Mouse (Mus musculus) hindbrain, embryonic 12.5 days (tissue): ENCODE measurements around the gene Slc35f6. TPM values are rescaled to one million over a fixed set of nuclear protein-coding genes. Genes with fewer than 3 reads are reported as not detected.
A peak's percentile ranks its signal among the peaks of the same experiment; 100 is the strongest.

ENCODE experiments used
- ATAC-seq: fragments of 200-750 bp; cut with Nextera tagmentation; 2 replicates; pipeline ENCODE4 v1.8.0; 2017; ENCODE audit warnings: moderate TSS enrichment; ENCODE audit not compliant: low FRiP score
- H3K27ac ChIP-seq: fragments of 300-500 bp; sonication (generic); 2 replicates; pipeline ENCODE4 v1.5.1; 2016; ENCODE audit warnings: mild to moderate bottlenecking
- H3K27me3 ChIP-seq: fragments of 300-500 bp; sonication (generic); 2 replicates; pipeline ENCODE4 v1.6.1; 2016; ENCODE audit warnings: mild to moderate bottlenecking
- H3K36me3 ChIP-seq: fragments of 300-500 bp; sonication (generic); 2 replicates; pipeline ENCODE4 v1.6.1; 2016; ENCODE audit warnings: mild to moderate bottlenecking
- H3K4me1 ChIP-seq: fragments of 300-500 bp; sonication (generic); 2 replicates; pipeline ENCODE4 v1.6.1; 2016
- H3K4me2 ChIP-seq: fragments of 300-500 bp; sonication (generic); replicated peaks from 2 replicates; pipeline ENCODE4 v1.6.1; 2016; ENCODE audit warnings: mild to moderate bottlenecking
- H3K4me3 ChIP-seq: fragments of 300-500 bp; sonication (generic); 2 replicates; pipeline ENCODE4 v1.5.1; 2016; ENCODE audit warnings: mild to moderate bottlenecking
- H3K9ac ChIP-seq: fragments of 300-500 bp; sonication (generic); 2 replicates; pipeline ENCODE4 v1.6.1; 2016; ENCODE audit warnings: mild to moderate bottlenecking, moderate library complexity
- H3K9me3 ChIP-seq: fragments of 300-500 bp; sonication (generic); replicated peaks from 2 replicates; pipeline ENCODE4 v1.6.1; 2016; ENCODE audit warnings: mild to moderate bottlenecking
- whole genome bisulfite sequencing: fragments of 180-500 bp; shearing (Covaris S2); methylation state at CpG from one replicate; pipeline ENCODE4 v1.1.7; 2016; 5-methylcytosine and 5-hydroxymethylcytosine counted together
- polyA plus RNA-seq: library from polyadenylated mRNA; unstranded; fragments of >200 nt; fragmentation: Nextera tagmentation; extraction: Ambion mirVana; gene quantifications from 2 replicates; pipeline ENCODE4 v1.2.1, GENCODE M21; 2016

Slc35f6 gene
- polyA plus RNA-seq, 1 experiment from 2014 or later = 28.2 TPM

DNA sequence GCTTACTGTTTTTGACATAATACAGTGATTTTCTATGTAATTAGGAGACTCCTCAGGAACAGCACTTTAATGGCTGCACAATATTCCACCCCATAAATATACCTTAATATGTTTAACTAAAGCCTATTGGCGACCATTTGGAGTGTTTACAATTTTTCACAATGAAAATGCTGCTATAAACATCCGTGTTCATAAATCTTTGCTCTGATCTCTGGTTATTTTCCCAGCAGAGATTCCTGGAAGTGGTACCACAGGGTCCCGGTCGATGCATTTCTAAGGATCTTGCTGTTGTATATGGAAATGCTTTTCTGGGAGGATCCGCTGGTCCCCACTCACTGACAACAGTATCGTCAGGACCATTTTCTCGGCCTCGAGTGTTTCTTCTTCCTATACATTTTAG, 34.5 kb upstream of the Slc35f6 start:
- H3K4me1 ChIP-seq = peaks cover 14% of the 10 kb centered on the region; the same call in 1 of the 2 replicates
- ATAC-seq = no peak
- no peak overlapping the region for H3K4me2 ChIP-seq
- H3K4me3 ChIP-seq = no peak overlapping the region
- H3K27ac ChIP-seq = no peak overlapping the region
- peaks cover 2% of the 10 kb centered on the region; the same call in 1 of the 2 replicates for H3K27me3 ChIP-seq
- no peaks in the 10 kb centered on the region for H3K9me3 ChIP-seq
- H3K9ac ChIP-seq = no peak overlapping the region
- 89% methylated on average over 8 of the region's 8 CpGs for WGBS
- H3K36me3 ChIP-seq = no peaks in the 10 kb centered on the region

DNA sequence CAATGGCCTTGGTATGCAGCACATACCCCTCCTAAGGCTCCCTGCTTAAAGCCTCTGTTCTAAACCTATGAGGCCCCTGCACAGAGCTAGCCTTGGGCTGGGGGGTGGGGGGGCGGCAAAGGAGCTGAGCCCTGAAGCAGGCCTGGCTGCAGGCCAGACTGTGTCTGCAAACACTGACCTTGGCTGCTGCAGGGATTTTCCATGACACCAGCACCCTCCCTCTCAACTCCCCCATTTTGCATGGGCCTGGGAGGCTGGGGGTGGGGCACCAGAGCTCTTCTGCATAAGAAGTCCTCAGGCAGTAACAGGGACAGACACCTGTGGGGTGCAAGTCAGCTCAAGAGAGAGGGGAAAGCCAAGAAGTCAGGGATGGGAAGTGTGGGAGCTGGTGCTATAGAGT, 33.5 kb upstream of the Slc35f6 start:
- Histone ChIP-seq H3K4me3 (no peak overlapping the region), H3K27ac (no peak overlapping the region), H3K36me3 (no peaks in the 10 kb centered on the region), H3K27me3 (peaks cover 8% of the 10 kb centered on the region; the same call in 1 of the 2 replicates), H3K4me2 (no peak overlapping the region), H3K4me1 (peaks cover 14% of the 10 kb centered on the region; the same call in 1 of the 2 replicates), H3K9ac (no peak overlapping the region), H3K9me3 (no peaks in the 10 kb centered on the region)
- 43% methylated on average over 1 of the region's 1 CpGs for WGBS
- no peak for ATAC-seq

DNA sequence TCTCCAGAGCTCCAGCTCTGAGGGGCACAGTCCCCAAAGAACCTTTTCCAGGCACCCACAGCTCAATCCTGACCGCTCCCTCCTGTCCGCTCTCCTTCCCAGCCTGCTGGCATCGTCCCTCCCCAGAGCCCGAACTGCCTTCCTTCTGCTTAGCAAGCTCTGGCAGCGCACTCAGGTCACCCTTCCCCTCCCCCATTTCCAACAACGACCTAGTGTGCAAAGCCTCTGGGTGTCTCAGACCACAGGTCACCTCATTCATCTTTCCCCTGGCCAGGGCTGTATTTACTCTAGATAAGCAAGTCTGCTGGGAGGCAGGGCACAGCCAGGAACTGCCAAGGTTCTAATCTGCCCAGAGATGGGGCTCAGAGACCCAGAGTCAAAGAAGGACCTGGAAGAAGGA, 32.3 kb upstream of the Slc35f6 start:
- H3K9me3 ChIP-seq = no peaks in the 10 kb centered on the region
- no peak overlapping the region for H3K27ac ChIP-seq
- H3K27me3 ChIP-seq = peaks cover 11% of the 10 kb centered on the region
- no peak overlapping the region for H3K9ac ChIP-seq
- H3K4me3 ChIP-seq = no peak overlapping the region
- no peaks in the 10 kb centered on the region for H3K36me3 ChIP-seq
- no peak overlapping the region for H3K4me2 ChIP-seq
- WGBS = 50% methylated on average over 6 of the region's 6 CpGs
- ATAC-seq = no peak
- peaks cover 14% of the 10 kb centered on the region; the same call in 1 of the 2 replicates for H3K4me1 ChIP-seq

DNA sequence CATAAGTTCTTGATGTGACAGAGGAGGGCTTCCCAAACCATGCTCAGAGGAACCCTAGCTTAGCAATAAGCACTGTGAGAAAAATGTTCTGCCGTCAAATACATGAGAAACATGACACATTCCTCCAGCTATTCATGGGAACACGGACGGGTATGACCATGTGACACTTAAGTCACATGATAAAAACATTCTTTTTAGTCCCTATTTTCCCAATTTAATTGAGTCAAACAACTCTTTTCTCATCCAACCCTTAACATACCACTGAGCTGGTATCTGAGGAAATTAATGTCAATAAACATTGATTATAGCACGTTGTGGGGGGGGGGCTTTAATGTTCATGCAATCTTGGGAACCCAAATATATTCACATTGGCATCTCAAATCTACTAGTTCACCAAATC, 31.9 kb upstream of the Slc35f6 start:
- 81% methylated on average over 4 of the region's 4 CpGs for WGBS
- Histone ChIP-seq H3K9me3 (no peaks in the 10 kb centered on the region), H3K4me1 (peaks cover 14% of the 10 kb centered on the region; the same call in 1 of the 2 replicates), H3K9ac (no peak overlapping the region), H3K27ac (no peak overlapping the region), H3K27me3 (peaks cover 15% of the 10 kb centered on the region), H3K4me2 (no peak overlapping the region), H3K36me3 (no peaks in the 10 kb centered on the region), H3K4me3 (no peak overlapping the region)
- no peak for ATAC-seq

DNA sequence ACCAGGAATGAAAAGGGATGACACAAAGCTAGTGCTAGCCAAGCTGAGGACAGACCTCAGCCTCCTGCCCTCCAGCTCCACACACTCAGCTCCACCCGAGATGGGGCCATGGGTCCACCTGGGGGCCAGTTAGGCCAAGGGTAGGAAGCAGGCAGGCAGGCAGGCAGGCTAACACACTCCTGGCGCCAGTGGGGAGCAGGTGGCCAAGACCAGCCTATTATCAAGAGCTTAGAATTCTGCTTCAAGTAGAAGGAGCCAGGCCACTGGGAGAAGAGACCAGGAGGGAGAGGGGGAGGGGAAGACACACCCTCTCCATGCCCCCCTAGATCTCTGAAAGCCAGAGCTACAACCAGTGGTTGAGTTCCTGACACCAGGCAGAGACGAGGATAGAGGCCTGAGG, 31.1 kb upstream of the Slc35f6 start:
- H3K27ac ChIP-seq = no peak overlapping the region; the same call in 1 of the 2 replicates
- no peak overlapping the region for H3K9ac ChIP-seq
- 33% methylated on average over 3 of the region's 3 CpGs for WGBS
- peaks cover 14% of the 10 kb centered on the region; the same call in 1 of the 2 replicates for H3K4me1 ChIP-seq
- no peak overlapping the region for H3K4me3 ChIP-seq
- peak; percentile 50 for ATAC-seq
- H3K4me2 ChIP-seq = no peak overlapping the region
- H3K9me3 ChIP-seq = no peaks in the 10 kb centered on the region
- H3K27me3 ChIP-seq = peaks cover 23% of the 10 kb centered on the region
- no peaks in the 10 kb centered on the region for H3K36me3 ChIP-seq

DNA sequence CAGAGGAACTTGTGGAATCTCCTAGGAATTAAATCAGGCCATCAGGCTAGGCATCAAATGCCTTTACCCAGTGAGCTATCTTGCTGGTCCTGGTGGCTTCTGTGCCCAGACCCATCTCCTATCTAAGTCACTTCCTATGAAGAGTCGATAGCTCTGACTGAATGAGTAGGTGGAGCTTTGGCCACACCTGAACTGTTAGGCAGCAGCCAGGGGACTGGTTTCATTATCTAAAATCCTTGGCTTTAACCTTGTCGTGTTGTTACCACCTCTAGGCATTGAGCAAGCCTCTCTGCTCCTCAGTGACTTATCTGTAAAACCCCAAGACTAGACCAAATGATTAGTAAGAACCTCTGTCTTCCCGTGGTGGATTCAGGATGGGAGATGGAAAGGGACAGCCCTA, 30.4 kb upstream of the Slc35f6 start:
- no peak overlapping the region for H3K27ac ChIP-seq
- H3K4me2 ChIP-seq = no peak overlapping the region
- no peaks in the 10 kb centered on the region for H3K36me3 ChIP-seq
- no peak overlapping the region for H3K9ac ChIP-seq
- no peak for ATAC-seq
- H3K4me1 ChIP-seq = peaks cover 20% of the 10 kb centered on the region
- no peak overlapping the region for H3K4me3 ChIP-seq
- no peaks in the 10 kb centered on the region for H3K9me3 ChIP-seq
- WGBS = 28% methylated on average over 3 of the region's 3 CpGs
- peaks cover 30% of the 10 kb centered on the region for H3K27me3 ChIP-seq

DNA sequence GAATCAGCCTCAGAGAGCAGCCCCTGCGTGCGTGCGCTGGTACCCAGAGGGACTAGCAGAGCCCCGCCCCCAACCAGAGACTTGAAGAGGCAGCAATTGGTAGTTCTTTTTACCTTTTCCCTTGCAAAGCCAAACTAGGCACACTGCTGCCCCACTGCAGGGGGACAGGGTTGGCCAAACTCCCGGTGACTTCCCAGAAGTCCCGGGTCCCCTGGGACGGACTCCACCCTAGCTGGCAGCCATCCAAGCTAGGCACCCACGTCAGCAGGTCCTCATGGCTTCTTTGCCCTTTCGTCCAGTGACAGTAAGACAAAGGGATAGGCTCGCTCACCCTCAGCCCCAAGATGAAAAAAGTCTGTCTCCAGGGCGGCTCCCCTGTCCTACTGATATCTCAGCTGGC, 29.9 kb upstream of the Slc35f6 start:
- no peak overlapping the region for H3K27ac ChIP-seq
- H3K9me3 ChIP-seq = no peaks in the 10 kb centered on the region
- peaks cover 25% of the 10 kb centered on the region for H3K4me1 ChIP-seq
- peaks cover 35% of the 10 kb centered on the region for H3K27me3 ChIP-seq
- no peaks in the 10 kb centered on the region for H3K36me3 ChIP-seq
- no peak overlapping the region for H3K4me2 ChIP-seq
- no peak for ATAC-seq
- H3K4me3 ChIP-seq = no peak overlapping the region
- H3K9ac ChIP-seq = no peak overlapping the region
- WGBS = 33% methylated on average over 11 of the region's 11 CpGs

DNA sequence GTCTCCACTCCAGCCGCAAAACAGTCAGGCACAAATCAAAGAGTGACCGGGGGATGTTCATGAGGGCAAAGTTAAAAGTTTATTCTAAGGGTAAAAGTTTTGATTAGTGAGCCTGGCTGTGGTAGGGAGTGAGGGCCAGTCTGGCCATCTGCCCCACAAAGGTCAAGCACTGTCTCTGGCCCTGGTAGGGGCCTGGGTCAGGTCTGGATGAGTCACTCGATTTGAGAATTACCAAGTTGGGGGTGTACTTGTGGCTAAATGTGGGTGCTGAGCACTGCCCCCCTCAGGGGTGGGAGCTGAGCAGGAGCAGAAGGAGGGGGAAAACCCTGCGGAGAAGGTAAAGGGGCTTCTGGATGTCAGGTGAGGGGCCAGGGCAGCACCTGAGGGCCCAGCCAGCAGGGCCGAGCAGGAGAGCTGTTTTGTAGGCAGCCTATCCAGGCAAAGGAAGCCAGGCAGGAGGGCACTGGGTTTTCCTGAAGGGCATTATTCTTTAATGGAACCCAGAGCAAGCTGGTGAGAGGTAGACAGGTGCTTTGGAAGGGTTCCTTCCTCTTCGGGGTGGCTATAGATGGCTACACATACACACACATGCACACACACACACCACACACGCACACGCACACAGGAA, 29.2 kb upstream of the Slc35f6 start:
- Histone ChIP-seq H3K4me2 (no peak overlapping the region), H3K27me3 (peaks cover 39% of the 10 kb centered on the region), H3K9ac (no peak overlapping the region), H3K4me1 (peaks cover 28% of the 10 kb centered on the region), H3K36me3 (no peaks in the 10 kb centered on the region), H3K9me3 (no peaks in the 10 kb centered on the region), H3K4me3 (no peak overlapping the region), H3K27ac (no peak overlapping the region)
- ATAC-seq = no peak
- 84% methylated on average over 8 of the region's 8 CpGs for WGBS

DNA sequence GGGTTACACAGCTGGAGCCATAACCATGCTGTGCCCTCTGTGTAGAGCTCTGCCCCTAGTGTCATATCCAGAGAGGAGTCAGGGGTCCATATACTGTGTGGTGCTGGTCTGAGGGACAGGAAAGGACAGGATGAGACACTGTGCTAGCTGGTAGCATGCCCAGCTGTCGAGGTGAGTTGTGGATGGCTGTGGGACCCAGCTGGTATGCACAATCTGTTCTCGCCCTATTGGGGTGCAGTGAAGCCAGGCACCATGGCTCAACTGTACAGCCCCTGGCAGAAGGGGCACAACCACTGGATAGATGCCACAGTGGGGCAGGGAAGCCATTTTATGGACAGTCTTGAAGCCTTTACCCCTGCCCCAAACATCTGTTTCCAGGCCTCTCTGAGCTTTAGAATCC, 28.5 kb upstream of the Slc35f6 start:
- no peaks in the 10 kb centered on the region for H3K9me3 ChIP-seq
- no peak overlapping the region for H3K9ac ChIP-seq
- no peak for ATAC-seq
- WGBS = 67% methylated on average over 2 of the region's 2 CpGs
- H3K4me1 ChIP-seq = peaks cover 25% of the 10 kb centered on the region
- no peaks in the 10 kb centered on the region for H3K36me3 ChIP-seq
- peaks cover 43% of the 10 kb centered on the region for H3K27me3 ChIP-seq
- H3K4me3 ChIP-seq = no peak overlapping the region
- H3K27ac ChIP-seq = no peak overlapping the region
- H3K4me2 ChIP-seq = no peak overlapping the region

DNA sequence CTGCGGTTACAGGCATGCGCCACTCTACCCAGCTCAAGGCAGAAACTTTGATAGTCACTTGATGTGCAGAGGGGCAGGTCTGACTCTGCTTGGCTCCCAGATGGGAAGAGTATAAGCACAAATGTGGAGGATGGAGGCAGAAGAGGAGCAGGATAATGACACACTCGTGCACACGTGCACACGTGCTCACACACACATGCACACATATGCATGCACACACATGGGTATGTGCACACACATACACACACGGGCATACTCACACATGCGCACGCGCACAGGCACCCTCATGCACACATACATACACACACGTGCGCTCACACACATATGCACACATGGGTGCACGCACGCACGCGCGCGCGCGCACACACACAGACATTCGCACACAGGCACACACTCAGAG, 27.2 kb upstream of the Slc35f6 start:
- ATAC-seq = no peak
- no peak overlapping the region for H3K4me2 ChIP-seq
- H3K27me3 ChIP-seq = peaks cover 50% of the 10 kb centered on the region
- no peak overlapping the region for H3K4me3 ChIP-seq
- H3K4me1 ChIP-seq = peaks cover 22% of the 10 kb centered on the region
- H3K9me3 ChIP-seq = no peaks in the 10 kb centered on the region
- 98% methylated on average over 20 of the region's 20 CpGs for WGBS
- no peak overlapping the region for H3K9ac ChIP-seq
- H3K36me3 ChIP-seq = no peaks in the 10 kb centered on the region
- no peak overlapping the region for H3K27ac ChIP-seq

DNA sequence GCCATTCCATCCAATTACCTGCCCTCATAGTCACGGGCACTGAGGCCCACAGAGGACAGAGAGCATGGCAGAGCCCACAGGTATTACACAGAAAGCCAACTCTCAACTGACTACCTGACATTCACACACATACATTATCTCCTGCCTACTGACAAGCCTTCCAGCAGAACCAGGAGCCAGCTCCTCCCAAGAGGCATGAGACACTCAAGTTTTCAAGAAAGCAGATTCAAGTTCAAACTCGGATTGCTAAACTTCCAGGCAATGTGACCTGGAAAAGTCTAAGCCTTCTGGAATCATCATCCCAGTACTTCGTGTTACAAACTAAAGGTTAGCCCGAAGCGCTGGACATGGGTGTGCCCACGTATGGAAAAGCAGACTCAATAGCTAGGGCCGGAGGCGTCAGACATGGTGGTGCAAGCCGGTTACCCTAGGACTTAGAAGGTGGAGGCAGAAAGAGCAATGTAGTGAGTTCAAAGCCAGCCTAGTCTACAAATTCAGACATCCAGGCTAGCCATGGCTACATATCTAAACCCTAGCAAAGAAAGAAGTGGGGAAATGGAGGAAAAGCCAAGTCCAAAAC, 26.4 kb upstream of the Slc35f6 start:
- Histone ChIP-seq H3K9ac (no peak overlapping the region), H3K4me1 (peaks cover 22% of the 10 kb centered on the region), H3K27me3 (peaks cover 50% of the 10 kb centered on the region), H3K36me3 (no peaks in the 10 kb centered on the region), H3K27ac (no peak overlapping the region), H3K9me3 (no peaks in the 10 kb centered on the region), H3K4me2 (no peak overlapping the region), H3K4me3 (no peak overlapping the region)
- ATAC-seq = no peak
- 90% methylated on average over 9 of the region's 9 CpGs for WGBS

DNA sequence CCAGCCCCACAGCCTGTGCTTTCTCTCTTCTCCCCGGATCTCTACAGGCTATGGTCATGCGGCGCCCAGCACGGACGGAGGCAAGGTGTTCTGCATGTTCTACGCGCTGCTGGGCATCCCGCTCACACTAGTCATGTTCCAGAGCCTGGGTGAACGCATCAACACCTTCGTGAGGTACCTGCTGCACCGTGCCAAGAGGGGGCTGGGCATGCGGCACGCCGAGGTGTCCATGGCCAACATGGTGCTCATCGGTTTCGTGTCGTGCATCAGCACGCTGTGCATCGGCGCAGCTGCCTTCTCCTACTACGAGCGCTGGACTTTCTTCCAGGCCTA, 25.9 kb upstream of the Slc35f6 start:
- Histone ChIP-seq H3K4me3 (peak overlapping the region; percentile 40), H3K4me1 (peaks cover 18% of the 10 kb centered on the region), H3K4me2 (peak overlapping the region; percentile 80), H3K9me3 (no peaks in the 10 kb centered on the region), H3K27me3 (peaks cover 50% of the 10 kb centered on the region), H3K9ac (peak overlapping the region; percentile 49; the same call in 1 of the 2 replicates), H3K27ac (no peak overlapping the region), H3K36me3 (no peaks in the 10 kb centered on the region)
- WGBS = 47% methylated on average over 22 of the region's 22 CpGs
- ATAC-seq = peak; percentile 26
